Mouse (Mus musculus) ES-Bruce4 (cell line): ENCODE measurements around the gene Frmd8.

Experiments
- CTCF ChIP-seq: IDR thresholded peaks from one replicate; pipeline ENCODE4 v1.8.1; 2011; ENCODE audit warnings: low read depth, low read length
- EP300 ChIP-seq: IDR thresholded peaks from 2 replicates; pipeline ENCODE4 v1.6.1; 2011; ENCODE audit warnings: low read depth, low read length; ENCODE audit not compliant: insufficient read depth

DNA sequence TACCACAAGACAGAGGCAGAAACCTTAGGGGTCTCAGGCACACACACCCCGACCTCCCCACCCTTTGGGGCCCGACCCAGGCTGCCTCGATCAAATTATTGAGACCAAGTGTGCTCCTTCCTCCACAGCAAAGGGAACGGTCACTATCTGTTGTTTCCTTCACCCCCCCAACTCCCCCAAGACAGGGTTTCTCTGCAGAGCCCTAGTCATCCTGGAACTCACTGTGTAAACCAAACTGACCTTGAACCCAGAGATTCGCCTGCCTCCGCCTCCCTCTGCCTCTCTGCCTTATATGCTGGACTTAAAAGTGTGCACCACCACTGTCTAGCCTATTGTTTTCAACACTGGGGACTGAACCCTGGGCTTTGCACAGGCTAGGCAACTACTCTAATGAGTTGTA, 3.4 kb downstream of the Frmd8 start:
- TF ChIP-seq CTCF (no peak), EP300 (no peak)
